In the genomic region with DNA sequence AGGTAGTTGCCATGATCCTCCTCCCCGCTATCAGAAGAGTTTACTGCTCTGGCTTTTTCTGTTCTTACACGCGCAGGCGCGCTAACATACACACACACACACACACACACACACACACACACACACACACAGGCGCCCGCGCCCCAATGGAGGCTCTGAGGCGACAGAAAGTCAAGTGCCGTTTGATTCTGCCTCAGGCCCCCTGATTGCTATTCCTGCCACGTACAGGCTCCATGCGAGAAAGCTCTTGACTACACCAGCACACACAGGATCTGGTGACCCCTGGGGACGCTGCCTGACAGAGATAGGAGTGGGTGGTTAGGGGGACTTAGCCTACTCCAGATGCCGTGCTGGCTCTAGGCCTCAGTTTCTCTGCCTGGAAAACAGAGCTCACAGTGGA, we compare ENCODE assay signal across 8 mouse cellular contexts. TPM values are rescaled to one million over a fixed set of nuclear protein-coding genes. Genes with fewer than 3 reads are reported as not detected.
DNase-seq lines count a peak whose midpoint lies in the region; ATAC-seq lines count a peak whose summit lies in the region.

No protein-coding gene starts in this region.

- H3K9me3 ChIP-seq in lung, embryonic 15.5 days, result no peaks in the 10 kb centered on the region
- no peaks in the 10 kb centered on the region for H3K9me3 ChIP-seq in forebrain, embryonic 12.5 days
- no peaks in the 10 kb centered on the region for H3K9me3 ChIP-seq in neural tube, embryonic 14.5 days (ENCODE audit: control insufficient read depth, low read length)

- no peak for ATAC-seq in lung, embryonic 15.5 days (ENCODE audit: borderline replicate concordance, extremely low read depth, low FRiP score, low TSS enrichment)
- peak; percentile 68 for ATAC-seq in forebrain, embryonic 12.5 days (ENCODE audit: low FRiP score)
- peak; percentile 72 for ATAC-seq in neural tube, embryonic 14.5 days (ENCODE audit: low read depth)
- no peak for ATAC-seq in erythroblast, adult 5-6 weeks (replicated peaks; ENCODE audit: low FRiP score, poor library complexity, severe bottlenecking)

- peaks cover 31% of the 10 kb centered on the region for H3K36me3 ChIP-seq in lung, embryonic 15.5 days
- peaks cover 50% of the 10 kb centered on the region for H3K36me3 ChIP-seq in forebrain, embryonic 12.5 days (replicated peaks)
- peaks cover 13% of the 10 kb centered on the region for H3K36me3 ChIP-seq in neural tube, embryonic 14.5 days (ENCODE audit: control insufficient read depth, insufficient read depth, low read length)

- DNase-seq in lung, adult 18-20 months, result no peak
- DNase-seq in kidney, postnatal 10 days, result peak; percentile 74
- no peak for DNase-seq in adrenal gland, postnatal 10 days
- no peak for DNase-seq in MN1 (ENCODE audit: low spot score)

- 48% methylated on average over 14 of the region's 14 CpGs for WGBS in lung, embryonic 15.5 days
- 35% methylated on average over 14 of the region's 14 CpGs for WGBS in forebrain, embryonic 12.5 days
- 7% methylated on average over 14 of the region's 14 CpGs for WGBS in neural tube, embryonic 14.5 days

- no peak overlapping the region for H3K4me3 ChIP-seq in lung, embryonic 15.5 days
- peak overlapping the region; percentile 54 for H3K4me3 ChIP-seq in forebrain, embryonic 12.5 days (replicated peaks)
- H3K4me3 ChIP-seq in neural tube, embryonic 14.5 days (ENCODE audit: low read depth, low read length), result peak overlapping the region; percentile 65; the same call in 1 of the 2 replicates

- peaks cover 11% of the 10 kb centered on the region; the same call in 1 of the 2 replicates for H3K4me1 ChIP-seq in lung, embryonic 15.5 days
- H3K4me1 ChIP-seq in forebrain, embryonic 12.5 days, result peaks cover 43% of the 10 kb centered on the region
- peaks cover 20% of the 10 kb centered on the region for H3K4me1 ChIP-seq in neural tube, embryonic 14.5 days (ENCODE audit: control insufficient read depth, insufficient read depth, low read length)

- H3K4me2 ChIP-seq in lung, embryonic 15.5 days, result 0 out of 2 replicates have a peak overlapping the region, but pooled peaks have one; percentile 89
- peak overlapping the region; percentile 84 for H3K4me2 ChIP-seq in forebrain, embryonic 12.5 days
- peak overlapping the region; percentile 59 for H3K4me2 ChIP-seq in neural tube, embryonic 14.5 days (ENCODE audit: low read depth, low read length)

- H3K27me3 ChIP-seq in lung, embryonic 15.5 days, result peaks cover 29% of the 10 kb centered on the region
- H3K27me3 ChIP-seq in forebrain, embryonic 12.5 days, result no peaks in the 10 kb centered on the region
- no peaks in the 10 kb centered on the region for H3K27me3 ChIP-seq in neural tube, embryonic 14.5 days (ENCODE audit: control insufficient read depth, insufficient read depth, low read length)

- H3K9ac ChIP-seq in lung, embryonic 15.5 days, result no peak overlapping the region
- H3K9ac ChIP-seq in forebrain, embryonic 12.5 days, result peak overlapping the region; percentile 80; the same call in 1 of the 2 replicates
- peak overlapping the region; percentile 96 for H3K9ac ChIP-seq in neural tube, embryonic 14.5 days (replicated peaks; ENCODE audit: low read depth, low read length)

- H3K27ac ChIP-seq in lung, embryonic 15.5 days, result no peak overlapping the region
- H3K27ac ChIP-seq in forebrain, embryonic 12.5 days, result peak overlapping the region; percentile 80
- H3K27ac ChIP-seq in neural tube, embryonic 14.5 days (ENCODE audit: low read depth, low read length), result peak overlapping the region; percentile 90

RNA-seq across cellular contexts. Expression of gene Shd, which starts 0.7 kb away (rescaled TPM):
- 6.7 and 8.3 TPM in 2 replicates for polyA plus RNA-seq in lung, embryonic 15.5 days (2015; fragmentation: Nextera tagmentation; extraction: Ambion mirVana)
- polyA plus RNA-seq in forebrain, embryonic 12.5 days (2016; fragmentation: Nextera tagmentation; extraction: Ambion mirVana), result 81.1 and 94.0 TPM in 2 replicates
- polyA plus RNA-seq in neural tube, embryonic 14.5 days (2014; fragmentation: Nextera tagmentation; extraction: Ambion mirVana), result 158 and 218 TPM in 2 replicates
- total RNA-seq in adrenal gland, postnatal 10 days (2021), result 1 to 10 TPM; 1.6 to 3.8 TPM
- not detected in 2 replicates for total RNA-seq in erythroblast, adult 5-6 weeks (2015; ENCODE audit: low replicate concordance)
- not detected in 2 replicates for total RNA-seq in erythroblast, adult 5-6 weeks (2017; ENCODE audit: low replicate concordance)

RNA-seq across cellular contexts. Expression of gene Yju2, which starts 10.7 kb away (rescaled TPM):
- 26.4 and 28.3 TPM in 2 replicates for polyA plus RNA-seq in lung, embryonic 15.5 days (2015; fragmentation: Nextera tagmentation; extraction: Ambion mirVana)
- 28.0 and 29.1 TPM in 2 replicates for polyA plus RNA-seq in forebrain, embryonic 12.5 days (2016; fragmentation: Nextera tagmentation; extraction: Ambion mirVana)
- 17.9 and 18.0 TPM in 2 replicates for polyA plus RNA-seq in neural tube, embryonic 14.5 days (2014; fragmentation: Nextera tagmentation; extraction: Ambion mirVana)
- total RNA-seq in adrenal gland, postnatal 10 days (2021), result 10 to 100 TPM; 16.7 to 20.1 TPM
- 1.0 and 14.0 TPM in 2 replicates for total RNA-seq in erythroblast, adult 5-6 weeks (2015; ENCODE audit: low replicate concordance)
- 5.7 and 10.5 TPM in 2 replicates for total RNA-seq in erythroblast, adult 5-6 weeks (2017; ENCODE audit: low replicate concordance)

RNA-seq across cellular contexts. Expression of gene Fsd1, which starts 16.7 kb away (rescaled TPM):
- polyA plus RNA-seq in lung, embryonic 15.5 days (2015; fragmentation: Nextera tagmentation; extraction: Ambion mirVana), result 7.7 and 8.1 TPM in 2 replicates
- polyA plus RNA-seq in forebrain, embryonic 12.5 days (2016; fragmentation: Nextera tagmentation; extraction: Ambion mirVana), result 79.7 and 82.4 TPM in 2 replicates
- 155 and 188 TPM in 2 replicates for polyA plus RNA-seq in neural tube, embryonic 14.5 days (2014; fragmentation: Nextera tagmentation; extraction: Ambion mirVana)
- total RNA-seq in adrenal gland, postnatal 10 days (2021), result 1 to 10 TPM; 1.4 to 3.7 TPM
- total RNA-seq in erythroblast, adult 5-6 weeks (2015; ENCODE audit: low replicate concordance), result not detected in 2 replicates
- total RNA-seq in erythroblast, adult 5-6 weeks (2017; ENCODE audit: low replicate concordance), result not detected in 2 replicates

RNA-seq across cellular contexts. Expression of gene Ebi3, which starts 17.1 kb away (rescaled TPM):
- polyA plus RNA-seq in lung, embryonic 15.5 days (2015; fragmentation: Nextera tagmentation; extraction: Ambion mirVana), result 1.4 and 2.1 TPM in 2 replicates
- polyA plus RNA-seq in forebrain, embryonic 12.5 days (2016; fragmentation: Nextera tagmentation; extraction: Ambion mirVana), result 2.3 TPM in 2 replicates
- polyA plus RNA-seq in neural tube, embryonic 14.5 days (2014; fragmentation: Nextera tagmentation; extraction: Ambion mirVana), result 6.7 and 7.1 TPM in 2 replicates
- total RNA-seq in adrenal gland, postnatal 10 days (2021), result 1 to 10 TPM; 1.5 to 1.8 TPM
- 6.1 and 9.4 TPM in 2 replicates for total RNA-seq in erythroblast, adult 5-6 weeks (2015; ENCODE audit: low replicate concordance)
- 4.9 and 5.4 TPM in 2 replicates for total RNA-seq in erythroblast, adult 5-6 weeks (2017; ENCODE audit: low replicate concordance)

RNA-seq across cellular contexts. Expression of gene Zfp119b, which starts 20.3 kb away (rescaled TPM):
- 6.7 and 6.8 TPM in 2 replicates for polyA plus RNA-seq in lung, embryonic 15.5 days (2015; fragmentation: Nextera tagmentation; extraction: Ambion mirVana)
- polyA plus RNA-seq in forebrain, embryonic 12.5 days (2016; fragmentation: Nextera tagmentation; extraction: Ambion mirVana), result 4.8 and 5.6 TPM in 2 replicates
- polyA plus RNA-seq in neural tube, embryonic 14.5 days (2014; fragmentation: Nextera tagmentation; extraction: Ambion mirVana), result 9.8 and 10.5 TPM in 2 replicates
- total RNA-seq in adrenal gland, postnatal 10 days (2021), result 1 to 10 TPM; 4.1 to 4.2 TPM
- 2.9 TPM in 1 of 2 replicates, not detected in the other for total RNA-seq in erythroblast, adult 5-6 weeks (2015; ENCODE audit: low replicate concordance)
- total RNA-seq in erythroblast, adult 5-6 weeks (2017; ENCODE audit: low replicate concordance), result 2.6 and 5.0 TPM in 2 replicates

Comparison
In these comparisons a context has a peak if more than half of its experiments do, and no peak if none do; other contexts are left out.
1. ATAC-seq: peak in forebrain, embryonic 12.5 days (single experiment) and neural tube, embryonic 14.5 days (single experiment); none in lung, embryonic 15.5 days (single experiment) and erythroblast, adult 5-6 weeks (single experiment).
2. Peak in every context shown above with its lines, with median percentiles within 50 percentile points of each other: H3K4me2 ChIP-seq.